Mouse (Mus musculus): ENCODE measurements around the gene Col5a3.

DNA sequence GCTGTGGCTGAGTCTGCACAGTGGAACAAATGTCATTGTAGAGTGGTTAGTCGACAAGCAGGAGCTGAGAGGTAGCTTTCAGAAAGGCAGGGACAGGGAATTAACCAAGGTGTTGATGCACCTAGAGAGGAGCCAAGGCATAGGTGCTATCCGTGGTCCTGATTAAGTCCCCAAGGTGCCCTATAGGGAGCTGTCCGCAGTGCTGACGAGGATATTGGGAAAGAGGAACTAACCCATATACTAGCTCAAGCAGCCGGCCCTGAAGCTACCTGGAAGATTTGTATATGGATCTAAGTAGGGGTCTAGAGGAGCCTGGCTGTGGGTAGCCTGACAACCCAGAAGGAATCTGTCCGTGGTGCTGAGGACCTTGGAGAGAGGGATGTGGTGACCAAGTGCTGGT lies 42.3 kb upstream of the Col5a3 start:
- TF ChIP-seq EP300 (IDR thresholded peaks at IDR 0.05; ENCODE audit: low read depth) (no peak), CTCF (IDR thresholded peaks at IDR 0.05; ENCODE audit: low read depth) (no peak)

Measured in liver, embryonic 14.5 days (tissue).